Mouse (Mus musculus): ENCODE measurements at regions not wholly inside any gene's neighbourhood (a gene's known extent, or its start where the extent isn't known, plus 50 kb on each side); places are given as distances from the start of the nearest gene placed in this dataset.

DNA sequence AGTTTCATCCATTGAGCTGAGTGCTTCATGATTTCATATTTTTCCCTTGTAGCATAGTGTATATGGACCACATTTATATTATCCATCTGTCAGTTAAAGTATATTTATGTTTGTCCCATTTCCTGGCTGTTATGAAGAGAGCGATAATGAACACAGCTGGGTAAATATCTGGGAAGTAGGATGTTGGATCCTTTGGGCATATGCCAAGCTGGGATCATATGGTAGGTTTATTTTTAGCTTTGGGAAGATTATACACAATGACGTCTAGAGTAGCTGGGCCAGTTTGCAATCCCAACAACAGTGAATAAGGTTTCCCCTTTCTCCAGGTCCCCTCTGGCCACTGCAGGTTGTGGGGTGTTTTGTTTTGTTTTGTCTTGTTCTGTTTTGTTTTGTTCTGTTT is 164.5 kb downstream of the Gm765 start:
- no peak for DNase-seq

DNA sequence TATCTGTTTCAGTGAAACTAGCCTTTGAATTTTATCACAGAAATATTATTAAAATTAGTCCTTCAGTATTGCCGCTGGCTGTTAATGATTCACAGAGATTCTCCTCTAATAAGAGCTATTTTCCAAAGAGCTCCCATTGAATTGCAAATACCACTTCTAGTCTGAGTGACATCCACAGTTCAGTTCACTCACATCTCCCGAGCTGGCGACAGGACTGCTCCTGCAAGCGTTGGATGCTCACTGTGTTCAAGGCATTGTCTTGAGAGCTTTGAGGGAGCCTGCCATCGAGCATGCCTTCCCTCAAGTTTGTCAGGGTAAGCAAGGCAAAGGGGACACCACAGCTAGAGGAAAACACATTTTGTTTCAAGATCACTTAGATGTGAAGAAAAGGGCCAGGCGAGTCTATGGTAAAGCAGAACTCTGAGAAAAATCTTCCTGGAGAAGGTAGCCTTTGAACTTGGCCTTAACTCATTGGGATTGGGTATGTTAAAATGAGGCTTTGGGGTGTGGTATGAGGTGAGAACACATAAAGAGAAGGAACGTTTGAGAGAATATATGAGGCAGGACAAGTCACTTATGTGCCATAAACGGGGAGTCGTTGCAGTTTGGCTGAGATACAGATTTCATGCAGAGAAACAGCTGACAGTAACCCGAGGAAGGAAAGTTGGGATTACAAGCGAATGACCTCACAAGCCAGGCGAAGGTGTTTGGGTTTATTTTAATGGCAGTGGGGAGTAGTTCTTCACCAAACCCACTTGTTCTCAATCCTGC is 193.3 kb downstream of the Gm765 start:
- DNase-seq, result peak in 1 of 2 experiments; percentile 10

DNA sequence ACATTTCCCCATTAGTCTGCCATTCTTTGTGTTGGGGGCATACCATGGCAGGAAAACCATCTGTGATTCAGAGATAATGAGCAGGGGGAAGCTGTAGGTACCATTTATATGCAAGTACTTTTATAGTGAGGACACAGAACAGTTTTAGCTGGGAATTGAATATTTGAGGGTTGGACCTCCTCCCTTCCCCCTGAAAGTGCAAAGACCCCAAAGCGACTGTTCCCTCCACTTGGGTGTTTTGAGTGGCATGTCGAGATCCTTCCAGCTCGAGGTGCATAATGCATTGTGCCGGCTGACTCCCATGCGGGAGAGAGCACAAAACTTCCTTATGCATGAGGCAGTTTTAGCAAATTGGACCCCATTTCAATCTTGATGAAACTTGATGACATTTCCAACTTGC is 194.7 kb downstream of the Gm765 start:
- DNase-seq, result no peak

DNA sequence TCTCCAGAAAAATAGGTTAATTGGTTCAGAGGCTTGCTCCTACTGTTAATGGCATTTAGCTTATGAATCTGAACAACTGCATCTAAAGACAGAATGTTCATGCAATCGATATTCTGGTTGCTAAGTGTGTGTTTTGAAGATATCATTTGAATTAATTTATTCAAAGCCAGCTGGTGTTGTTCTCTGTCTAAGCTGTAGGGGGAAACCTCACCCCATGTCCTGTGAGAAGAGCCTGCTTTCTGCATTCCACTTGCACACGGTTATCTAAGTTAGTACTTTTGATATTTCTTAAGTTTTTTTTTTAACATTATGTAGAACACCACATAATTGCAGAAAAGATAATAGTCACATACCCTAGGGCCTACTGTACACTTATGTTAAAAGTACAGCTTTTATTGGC is 209.6 kb downstream of the Gm765 start:
- peak; percentile 49 to 55 for DNase-seq

DNA sequence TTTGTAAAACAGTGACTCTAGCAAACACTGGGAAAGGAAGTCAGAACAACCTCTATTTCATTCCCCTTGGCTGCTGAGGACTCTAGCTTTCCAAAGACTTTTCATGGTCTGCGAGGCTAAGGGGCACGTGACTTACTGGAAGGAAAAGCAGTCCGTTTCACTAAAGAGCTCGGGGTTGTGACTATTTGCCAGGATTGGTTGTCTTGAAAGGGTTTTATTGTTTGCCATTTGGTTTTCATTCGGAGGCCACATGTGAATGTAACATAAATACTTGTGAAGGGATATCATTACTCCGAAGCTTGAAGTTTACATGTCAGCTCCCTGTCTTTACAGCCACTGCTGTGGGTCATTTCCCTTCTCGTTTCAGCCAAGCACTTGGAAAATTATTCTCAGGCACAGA is 217.1 kb downstream of the Gm765 start:
- DNase-seq, result no peak

DNA sequence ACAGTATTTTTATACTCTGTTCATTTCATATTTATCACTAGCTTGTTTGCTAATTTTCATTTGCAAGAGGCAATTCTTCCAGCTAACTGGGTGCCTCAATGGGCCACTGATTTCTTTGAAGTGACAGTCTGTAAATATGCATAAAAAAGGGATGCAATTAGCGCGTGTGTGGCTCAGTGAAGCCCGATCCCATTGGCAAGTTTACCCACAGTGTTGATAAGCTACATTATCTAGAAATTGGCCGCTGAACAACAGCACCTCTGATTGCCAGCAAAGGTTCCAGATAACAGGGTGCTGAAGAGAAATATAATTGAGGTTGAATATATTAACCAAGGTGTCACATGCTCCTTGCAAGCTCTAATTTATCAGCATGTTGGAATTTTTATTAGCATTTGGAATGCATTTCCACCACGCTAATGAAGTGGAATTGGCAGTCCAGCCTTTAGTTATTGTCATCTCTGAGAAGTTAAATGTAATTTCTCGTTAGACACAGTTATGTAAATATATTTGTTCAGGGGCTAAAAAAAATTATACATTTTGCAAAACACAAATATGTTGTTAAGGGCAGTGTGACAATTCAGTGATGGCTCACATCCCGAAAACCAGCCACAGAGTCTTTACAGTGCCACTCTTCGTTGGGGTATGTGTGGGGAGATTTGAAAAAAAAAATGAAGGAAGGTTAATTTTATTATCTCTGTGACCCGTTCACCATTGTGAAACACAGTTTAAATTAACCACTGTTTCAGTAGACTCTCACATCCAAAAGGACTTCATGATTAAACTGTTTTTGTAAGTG is 224.0 kb downstream of the Gm765 start:
- DNase-seq, result no peak

DNA sequence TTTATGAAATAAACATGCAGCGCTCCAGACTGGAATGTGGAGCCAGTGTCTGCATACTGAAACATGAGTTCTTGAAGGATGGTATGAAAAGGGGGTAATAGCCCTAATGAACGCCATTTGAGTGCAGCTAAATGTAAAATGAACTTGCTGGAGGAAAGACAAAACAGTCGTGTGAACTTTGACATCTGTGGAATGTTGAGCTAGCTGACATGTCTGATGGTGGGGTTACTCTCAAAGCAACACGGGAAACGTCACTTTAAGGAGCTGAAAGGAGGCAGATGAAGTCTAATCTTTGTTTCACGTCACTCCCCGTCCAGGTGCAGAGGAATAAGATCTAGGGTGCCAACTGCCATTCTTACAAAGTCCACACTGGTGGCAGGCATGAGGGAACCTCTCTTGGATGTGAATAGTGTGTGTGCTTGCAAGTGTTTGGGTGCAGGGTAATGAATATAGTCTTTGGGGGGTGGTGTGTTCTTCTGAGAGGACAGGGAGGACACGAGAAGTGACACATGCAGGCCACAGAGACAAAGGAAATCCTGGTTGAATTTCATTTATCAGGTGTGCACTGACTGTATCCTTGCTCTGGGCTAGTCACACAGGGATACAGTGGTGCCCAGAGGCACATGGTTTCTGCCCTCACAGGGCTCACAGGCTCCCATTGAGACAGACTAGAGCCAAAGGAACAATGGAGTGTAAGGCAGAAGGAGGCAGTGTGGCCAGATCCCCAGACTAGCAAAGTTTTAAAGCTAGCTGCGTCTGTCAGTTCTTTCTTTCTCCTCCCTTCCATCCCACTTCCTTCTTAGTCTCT is 228.0 kb downstream of the Gm765 start:
- DNase-seq, result no peak

DNA sequence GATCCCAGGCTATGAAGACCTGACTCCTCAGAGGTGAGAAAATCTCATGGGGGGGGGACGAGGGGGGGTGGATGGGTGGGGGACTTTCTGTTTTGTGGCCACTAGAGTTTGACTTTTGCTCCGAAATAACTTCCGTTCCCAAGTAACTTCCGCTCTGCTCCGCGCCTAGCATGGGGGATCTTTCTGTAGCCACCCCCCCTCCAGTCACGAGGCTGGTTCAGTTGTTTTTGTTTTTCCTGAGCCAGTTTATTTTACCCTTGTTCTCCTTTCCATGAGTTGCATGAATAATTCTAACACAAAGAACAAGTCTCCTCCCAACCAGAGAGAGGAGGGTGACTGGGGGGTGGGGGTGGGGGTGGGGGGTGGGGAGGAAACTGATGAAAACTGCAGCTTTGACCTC is 228.8 kb downstream of the Gm765 start:
- DNase-seq, result no peak

DNA sequence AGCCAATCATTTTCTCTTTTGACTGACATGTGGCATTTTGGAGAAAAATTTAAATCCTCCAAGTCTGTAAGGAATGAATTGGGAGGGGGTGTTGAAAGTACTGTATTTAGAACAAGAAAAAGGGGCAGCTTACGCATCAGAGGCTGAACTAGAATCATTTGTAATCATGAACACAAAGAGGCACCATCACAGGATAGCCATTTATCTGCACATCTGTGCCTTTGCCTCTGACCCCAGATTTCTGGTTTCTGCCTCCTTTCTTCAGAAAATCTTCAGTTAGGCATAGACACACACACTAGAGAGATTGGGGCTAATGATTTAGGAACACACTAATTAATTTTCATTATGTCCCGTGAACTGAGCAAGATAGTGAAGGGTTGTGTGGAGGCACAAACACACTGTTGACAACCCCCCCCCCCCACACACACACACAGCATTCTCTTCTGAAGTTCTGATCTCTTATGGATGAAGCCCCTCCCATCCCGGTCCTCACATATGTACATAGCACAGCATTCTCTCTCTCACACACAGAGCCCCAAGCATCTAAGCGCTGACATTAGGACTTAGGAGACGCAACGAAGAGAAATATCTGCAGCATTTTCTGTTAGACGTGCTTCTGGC is 229.9 kb downstream of the Gm765 start:
- no peak for DNase-seq

DNA sequence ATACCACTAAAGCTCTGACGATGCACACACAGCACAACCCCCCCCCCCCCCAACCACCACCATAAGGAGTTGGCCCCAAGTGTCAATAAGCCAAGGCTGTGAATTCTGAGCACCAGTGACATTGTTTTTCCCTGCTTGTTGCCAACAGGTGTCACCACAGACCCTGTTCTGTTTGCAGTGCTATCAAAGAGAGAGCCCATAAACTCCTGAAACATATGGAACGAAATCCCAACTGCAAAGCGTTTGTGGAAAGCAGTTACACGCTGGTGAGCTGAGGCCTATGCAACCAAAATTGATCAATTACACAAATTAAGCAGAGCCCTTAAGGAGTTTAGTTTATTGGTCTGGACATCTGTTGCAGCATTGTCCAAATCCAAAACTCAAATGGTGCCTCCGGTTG is 235.4 kb downstream of the Gm765 start:
- no peak for DNase-seq

DNA sequence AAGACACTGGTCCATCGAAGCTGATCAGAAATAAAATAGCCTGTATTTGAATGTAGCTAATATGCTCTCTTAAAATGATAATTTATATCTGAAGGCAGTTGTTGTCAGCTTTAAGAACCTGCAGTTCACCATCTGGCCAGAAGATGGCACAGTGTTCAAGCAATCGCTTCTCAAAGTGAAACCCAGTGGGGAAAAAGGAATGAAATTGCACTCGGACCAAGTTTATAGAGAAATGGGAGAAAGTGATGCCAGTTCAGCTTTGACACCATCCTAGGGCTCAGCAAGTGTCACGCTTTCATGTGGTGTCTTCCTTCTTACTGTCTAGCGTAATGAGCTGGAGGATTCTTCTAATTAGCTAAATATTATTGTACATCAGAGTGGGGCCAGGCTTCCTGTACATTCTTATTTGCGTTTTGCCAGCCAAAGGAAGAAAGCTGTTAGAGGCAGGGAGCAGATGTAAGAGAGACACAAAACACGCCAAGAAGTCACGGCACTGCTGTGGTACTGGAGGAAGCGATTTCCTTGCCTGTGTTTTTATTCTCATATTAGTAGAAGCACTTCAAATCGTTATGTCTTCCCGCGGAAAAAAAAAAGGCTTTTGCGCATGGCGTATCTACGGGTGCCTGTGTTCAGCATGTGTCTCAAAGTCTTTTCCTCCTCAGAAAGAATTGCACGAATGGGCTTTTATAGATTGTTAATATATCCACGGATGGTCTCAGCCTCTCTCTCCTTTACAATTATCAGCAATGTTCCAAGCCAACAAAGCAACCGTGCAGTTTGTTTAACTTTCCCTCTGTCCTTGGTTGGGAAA is 237.1 kb downstream of the Gm765 start:
- DNase-seq, result peak; percentile 86 to 87

DNA sequence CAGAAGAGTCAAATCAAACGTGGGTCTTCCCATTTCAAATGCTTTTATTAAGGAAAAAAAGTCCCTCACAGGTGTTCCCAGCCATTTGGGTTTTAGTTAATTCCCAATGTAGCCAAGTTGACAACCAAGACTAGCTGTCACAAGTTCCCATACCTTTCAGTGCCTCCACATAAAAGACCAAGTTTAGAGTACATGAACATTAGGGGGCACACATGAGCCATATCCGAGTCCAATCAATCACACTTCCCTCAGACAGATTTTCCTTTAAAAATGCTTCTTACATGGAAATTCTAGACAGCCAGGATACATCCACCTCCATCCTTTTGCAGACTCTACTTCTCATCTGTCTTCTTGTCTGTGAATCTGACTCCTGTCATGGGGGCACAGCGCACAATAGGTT is 238.1 kb downstream of the Gm765 start:
- DNase-seq, result no peak

DNA sequence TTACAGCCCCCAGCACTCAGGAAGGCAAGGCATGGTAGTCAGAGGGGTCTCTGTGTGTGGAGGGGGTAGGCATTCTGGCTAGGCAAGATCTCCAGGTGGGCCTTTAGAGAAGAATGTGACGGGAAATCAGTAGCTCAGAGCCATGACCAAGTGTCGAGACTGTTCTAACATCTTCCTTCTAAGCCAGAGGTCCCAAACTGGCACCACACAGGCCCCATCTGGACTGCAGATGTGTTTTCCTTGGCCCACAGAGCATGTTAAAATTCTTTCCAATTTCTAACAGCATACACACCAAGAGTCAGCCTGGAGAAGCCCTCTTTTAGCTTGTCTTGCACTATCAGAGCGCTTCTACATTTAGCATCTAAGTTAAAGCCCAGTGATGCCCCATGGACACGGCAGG is 241.5 kb downstream of the Gm765 start:
- no peak for DNase-seq

DNA sequence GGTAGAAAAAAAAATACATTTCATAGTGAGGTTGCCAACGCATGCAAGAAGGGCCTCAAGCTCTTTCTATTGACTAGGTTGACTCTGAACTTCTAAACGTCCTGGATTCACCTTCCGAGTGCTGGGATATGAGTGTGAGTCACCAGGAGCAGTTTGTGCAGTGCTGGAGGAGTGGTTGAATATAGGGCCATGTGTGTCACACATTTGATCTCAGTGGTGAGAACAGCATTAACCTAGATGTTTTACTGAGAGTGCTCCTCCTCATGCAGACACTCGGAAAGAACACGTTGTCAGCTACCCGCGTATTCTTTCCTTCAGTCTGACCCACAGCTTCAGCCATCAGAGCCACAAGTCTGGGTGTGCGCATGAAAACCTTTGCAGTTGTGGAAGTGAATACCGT is 243.4 kb downstream of the Gm765 start:
- no peak for DNase-seq

DNA sequence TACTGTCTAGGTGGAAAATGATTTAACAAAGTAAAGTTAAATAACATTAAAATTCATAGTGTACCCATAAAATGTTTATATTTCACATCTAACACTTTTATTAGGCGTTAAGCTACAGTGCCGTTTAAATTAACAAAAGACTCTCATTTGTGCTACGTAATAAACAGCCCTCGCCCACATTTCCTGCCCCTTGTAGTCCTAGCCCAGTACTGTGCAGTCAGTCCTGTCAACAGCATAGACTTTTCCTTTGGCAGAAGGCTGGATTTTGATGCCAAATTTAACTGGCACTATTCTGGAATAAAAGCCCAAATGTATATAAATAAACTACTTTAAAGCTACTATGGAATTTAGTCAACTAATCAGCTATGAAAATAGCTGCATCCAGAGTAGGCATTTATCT is 247.3 kb downstream of the Gm765 start:
- no peak for DNase-seq

DNA sequence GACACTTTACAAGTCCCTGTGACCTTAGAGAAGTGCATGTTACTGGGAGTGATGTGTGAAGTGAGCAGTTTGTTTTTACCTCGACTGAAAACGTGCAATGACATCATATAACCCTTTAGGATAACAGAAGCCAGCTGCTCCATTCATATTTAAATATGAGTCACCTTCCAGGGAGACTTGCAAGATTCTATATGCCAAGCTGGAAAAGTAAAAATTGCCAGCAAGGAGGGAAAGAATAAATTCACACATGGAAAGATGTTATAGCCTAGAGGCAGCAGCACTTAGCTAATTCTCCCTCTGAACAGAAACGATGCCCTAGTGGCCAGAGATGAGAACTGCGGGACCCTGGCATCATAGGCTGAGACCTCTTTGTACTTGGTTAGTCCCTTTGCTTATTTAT is 253.4 kb downstream of the Gm765 start:
- DNase-seq, result peak; percentile 25 to 59

DNA sequence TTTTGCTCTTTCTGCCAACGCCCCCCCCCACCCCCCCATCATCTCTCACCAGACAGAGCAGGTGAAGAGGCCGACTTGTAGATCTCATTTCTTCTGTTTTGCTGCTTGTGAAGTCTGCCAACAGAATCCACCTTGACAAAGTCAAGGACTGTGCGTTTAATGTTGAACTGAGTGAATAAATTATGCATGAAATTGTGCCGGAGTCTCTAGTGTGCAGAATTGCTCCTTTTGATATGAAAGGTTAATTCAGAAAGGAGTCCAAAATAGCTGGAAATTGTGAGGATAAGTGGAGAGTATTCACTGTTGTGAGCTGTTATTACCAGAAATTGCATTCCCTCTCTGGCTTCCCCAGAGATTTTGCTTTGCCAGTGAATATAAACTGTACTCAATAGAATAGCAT is 262.5 kb downstream of the Gm765 start:
- no peak for DNase-seq

Data from cerebellum, postnatal 14 days (tissue).